Mouse (Mus musculus) cerebellum, adult 9-10 months (tissue): Measurements from ENCODE around the gene Gabrb1.

Experiments
- DNase-seq: peaks from one replicate; pipeline ENCODE4 v3.0.0; 2022

The Gabrb1 gene

GRCm38 (mm10) chr5:71842241-71842640, 184.3 kb downstream of the Gabrb1 start:
- DNase-seq: no peak

- no peak for DNase-seq
Measured at GRCm38 (mm10) chr5:71898214-71898613, 240.3 kb downstream of the Gabrb1 start.

- DNase-seq: no peak
Measured at GRCm38 (mm10) chr5:71903399-71903798, 245.5 kb downstream of the Gabrb1 start.

- DNase-seq: no peak
Measured at GRCm38 (mm10) chr5:71914028-71914427, 256.1 kb downstream of the Gabrb1 start.

DNA sequence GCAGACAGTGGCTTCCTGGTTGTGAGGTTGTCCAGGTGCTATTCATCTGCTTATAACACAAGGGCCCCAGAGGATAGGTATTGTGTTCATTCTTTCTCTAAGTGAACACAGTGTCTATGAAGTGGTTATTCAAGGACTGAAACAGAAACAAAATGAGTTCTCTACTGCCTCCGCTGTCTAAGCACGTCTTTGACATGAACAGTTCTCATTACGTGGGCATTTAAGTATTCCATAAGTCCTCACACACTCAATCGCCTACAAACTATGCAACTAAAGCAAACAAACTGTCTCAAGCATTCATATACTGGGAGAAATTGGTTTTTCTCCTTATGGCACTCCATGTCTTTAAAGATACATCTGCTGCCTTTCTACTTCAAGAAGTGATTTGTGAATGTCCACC, 257.8 kb downstream of the Gabrb1 start:
- no peak for DNase-seq

- DNase-seq: peak; percentile 9
Measured at GRCm38 (mm10) chr5:71917206-71917605, 259.3 kb downstream of the Gabrb1 start.

- no peak for DNase-seq
Measured at GRCm38 (mm10) chr5:71923636-71924035, 265.7 kb downstream of the Gabrb1 start.

- no peak for DNase-seq
Measured at GRCm38 (mm10) chr5:71926336-71926735, 268.4 kb downstream of the Gabrb1 start.

DNA sequence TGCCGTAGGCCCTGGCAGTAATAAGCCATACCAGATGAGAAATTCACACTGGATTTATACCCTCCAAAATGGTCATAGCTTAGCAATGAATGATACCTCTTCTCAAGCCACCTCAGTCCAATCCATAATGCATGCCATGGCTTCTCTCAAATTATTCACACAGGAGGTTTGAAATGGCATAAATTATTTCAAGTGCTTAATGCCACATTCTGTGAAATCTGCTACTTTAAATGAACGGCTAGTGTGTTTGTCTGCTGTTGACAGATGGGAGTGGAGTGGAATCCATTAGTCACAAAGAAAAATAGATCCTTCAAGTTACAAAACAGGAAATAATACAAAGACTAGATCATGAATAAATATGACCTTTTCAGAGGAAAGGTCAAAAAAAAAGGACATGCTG, 272.1 kb downstream of the Gabrb1 start:
- no peak for DNase-seq

DNA sequence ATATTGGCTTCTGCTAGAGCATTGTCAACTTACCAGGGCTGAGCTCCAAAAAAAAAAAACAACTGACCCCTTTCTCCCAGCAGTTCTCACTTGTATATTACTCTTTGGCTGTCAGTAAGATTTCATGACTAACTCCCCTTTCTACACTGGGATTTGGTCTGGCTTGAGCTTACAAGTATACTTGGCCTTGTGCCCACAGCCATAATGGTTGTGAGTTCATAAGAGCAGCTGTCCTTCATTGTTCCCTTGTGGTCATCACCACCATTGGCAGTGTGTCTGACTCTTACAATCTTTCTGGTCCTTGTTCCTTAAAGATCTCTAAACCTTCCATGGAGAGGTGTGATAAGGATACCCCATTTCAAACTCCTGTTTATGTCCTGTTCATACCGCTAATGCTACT, 293.5 kb downstream of the Gabrb1 start:
- DNase-seq: no peak

GRCm38 (mm10) chr5:71955070-71955685, 297.3 kb downstream of the Gabrb1 start:
- no peak for DNase-seq

DNA sequence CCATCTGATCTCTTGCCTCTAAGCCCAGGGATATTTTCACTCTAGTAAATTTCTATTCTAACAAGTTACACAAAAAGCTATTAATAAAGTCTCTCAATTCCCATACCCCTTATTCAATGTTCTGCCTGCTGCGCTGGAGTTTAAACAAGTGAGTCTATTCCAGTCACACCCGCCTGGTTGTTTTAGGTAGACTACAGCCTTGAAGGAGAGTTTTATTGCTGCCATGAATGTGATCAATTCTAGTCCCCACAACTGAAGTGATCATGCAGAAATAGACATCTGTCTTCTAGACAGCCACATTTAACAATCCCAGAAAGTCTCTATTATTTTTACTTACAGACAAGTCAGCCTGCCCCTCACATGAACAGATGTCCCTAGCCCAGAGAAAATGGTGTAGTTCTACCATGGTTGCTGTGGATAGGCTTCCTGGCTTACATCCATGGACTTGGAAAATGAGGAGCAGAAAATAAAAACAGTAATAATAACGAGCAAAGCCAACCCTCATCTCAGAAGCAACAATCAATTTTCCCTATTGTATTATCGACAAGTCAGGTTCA, 307.0 kb downstream of the Gabrb1 start:
- DNase-seq: no peak

DNA sequence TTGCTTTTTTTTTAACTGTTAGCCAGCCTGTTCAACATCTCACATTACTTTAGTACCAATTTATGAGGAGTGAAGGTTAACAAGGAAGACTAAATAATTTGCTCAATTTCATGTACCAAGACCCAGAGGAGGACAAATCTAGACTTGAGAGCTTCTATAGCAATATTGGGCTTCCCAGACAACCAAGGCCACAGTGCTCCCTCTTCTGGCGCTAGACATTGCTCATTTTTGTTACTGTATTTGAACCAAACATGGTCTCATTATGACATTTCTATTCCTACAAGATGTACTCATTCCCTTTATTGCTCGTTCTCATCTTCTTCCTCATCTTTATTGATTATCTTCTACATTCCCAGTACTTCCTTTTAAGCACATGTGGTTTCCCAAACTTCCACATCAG, 307.6 kb downstream of the Gabrb1 start:
- no peak for DNase-seq

DNA sequence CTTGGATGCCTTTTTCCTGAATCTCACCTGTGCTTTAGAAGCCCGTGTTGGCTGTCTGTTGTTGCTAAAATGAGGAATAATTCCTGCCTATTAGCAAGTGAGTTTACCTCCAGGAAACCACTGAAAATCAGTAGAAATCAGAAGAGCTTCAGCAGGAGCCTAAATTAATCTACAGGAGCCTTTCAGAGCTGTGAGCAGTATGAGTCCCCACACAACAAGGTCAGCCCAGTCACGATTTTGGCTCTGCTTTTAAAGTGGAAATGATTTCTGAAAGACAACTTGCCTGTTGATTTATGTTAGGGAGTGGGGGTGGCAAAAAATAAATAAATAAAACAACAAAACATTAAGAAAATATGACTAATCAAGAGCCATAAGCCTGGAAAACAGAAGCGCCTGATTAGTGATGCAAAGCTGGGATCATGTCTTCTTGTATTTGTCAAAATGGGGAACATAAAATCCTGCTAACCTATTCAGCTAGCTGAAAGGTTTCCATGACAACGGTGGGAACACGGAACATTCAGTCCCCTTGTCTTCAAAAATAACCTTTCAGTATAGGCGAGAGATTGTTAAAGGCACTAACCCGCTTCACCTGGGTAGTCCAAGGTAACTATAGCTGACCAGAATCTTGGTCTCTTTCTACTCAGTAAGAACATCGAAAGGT, 312.4 kb downstream of the Gabrb1 start:
- DNase-seq: no peak

DNA sequence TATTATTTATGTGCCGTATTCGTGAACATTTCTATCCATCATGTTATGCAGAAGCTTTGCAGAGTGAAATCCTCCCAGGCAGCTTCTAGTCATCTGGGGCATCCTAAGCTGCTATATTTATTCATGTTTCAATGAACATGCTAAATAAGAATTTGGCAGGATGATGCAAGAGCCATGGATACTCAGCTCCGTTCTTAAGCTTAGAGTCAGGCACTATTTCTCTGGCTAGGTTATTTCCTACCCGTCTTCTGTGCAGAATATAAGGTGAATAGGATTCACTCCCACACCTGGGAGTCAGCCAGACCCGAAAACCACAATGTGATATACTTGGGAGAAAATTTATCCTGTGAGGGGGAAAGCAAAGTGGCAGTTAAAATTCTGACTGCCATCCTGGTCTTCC, 314.9 kb downstream of the Gabrb1 start:
- no peak for DNase-seq

DNA sequence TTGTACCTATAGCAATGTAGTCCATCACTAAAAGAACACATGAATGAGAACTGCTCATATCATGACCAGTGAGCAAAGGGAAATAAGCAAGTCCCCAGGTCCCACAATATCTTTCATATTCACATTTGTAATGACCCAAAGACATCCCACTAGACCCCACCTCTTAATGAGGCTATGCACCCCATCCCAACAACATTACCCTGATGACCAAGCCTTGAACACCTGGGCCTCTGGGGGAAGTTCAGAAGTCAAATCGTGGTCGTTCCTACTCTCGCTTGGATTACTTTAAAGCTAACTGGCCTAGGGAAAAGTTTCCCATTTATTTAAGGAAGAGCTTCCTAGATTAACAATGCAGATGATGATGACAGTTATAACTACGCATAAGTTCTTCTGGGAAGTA, 318.2 kb downstream of the Gabrb1 start:
- DNase-seq: no peak

DNA sequence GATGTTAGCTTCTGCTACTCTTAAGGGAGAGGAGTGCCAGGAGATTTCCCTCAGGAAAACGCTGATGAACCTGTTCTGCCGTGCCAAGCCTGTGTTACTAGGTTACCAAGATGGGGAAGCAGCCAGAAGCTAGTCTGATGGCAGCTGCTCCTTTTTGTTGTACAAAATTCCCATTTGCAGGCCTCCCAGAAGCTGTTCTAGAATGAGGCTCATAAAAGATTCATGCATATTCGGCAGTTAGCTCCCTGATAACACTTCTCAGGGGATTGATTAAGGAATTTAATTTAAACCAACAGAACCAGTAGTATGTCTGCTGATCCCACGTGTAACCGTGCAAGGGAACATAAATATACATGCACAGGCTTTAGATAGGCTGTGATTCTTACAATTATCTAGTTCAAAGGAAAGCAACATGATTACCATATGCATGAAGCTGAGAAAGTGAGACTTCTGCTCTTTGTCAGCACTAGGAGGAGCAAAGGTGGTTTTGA, 318.7 kb downstream of the Gabrb1 start:
- DNase-seq: peak; percentile 67

DNA sequence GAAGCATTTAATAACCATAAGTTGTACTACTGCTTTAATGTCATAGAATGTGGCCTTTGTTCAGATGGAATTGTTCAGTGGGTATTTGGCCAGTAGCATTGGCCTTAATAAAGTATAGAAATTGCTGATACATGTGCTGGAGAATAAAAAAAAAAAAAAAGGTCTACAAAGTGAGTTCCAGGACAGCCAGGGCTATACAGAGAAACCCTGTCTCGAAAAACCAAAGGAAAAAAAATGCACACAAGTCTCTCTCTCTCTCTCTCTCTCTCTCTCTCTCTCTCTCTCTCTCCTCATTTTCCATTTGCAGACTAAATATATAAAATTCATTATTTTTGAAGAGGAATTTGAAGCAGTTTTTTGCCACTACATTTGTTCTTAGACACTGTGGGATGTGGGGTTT, 328.6 kb downstream of the Gabrb1 start:
- DNase-seq: no peak

DNA sequence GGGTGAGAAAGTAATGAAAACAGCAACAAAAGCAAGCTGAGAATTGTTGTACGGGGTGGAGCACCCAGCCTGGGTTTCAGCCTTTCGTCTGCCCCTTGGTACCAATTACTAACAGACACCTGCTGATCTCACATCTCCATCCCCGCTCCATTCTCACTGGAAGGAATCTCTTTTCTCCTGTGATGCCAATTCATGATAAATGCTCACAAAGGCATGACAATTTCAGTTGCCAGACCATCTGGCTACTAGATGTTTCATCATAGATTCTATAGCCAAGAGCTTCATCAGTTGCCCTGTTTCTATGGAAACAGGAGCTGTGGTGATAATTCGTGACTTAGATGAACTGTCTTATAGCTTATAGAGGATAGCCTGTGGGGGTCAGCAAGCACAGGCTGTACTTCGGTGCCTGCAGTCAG, 329.1 kb downstream of the Gabrb1 start:
- peak; percentile 90 for DNase-seq

DNA sequence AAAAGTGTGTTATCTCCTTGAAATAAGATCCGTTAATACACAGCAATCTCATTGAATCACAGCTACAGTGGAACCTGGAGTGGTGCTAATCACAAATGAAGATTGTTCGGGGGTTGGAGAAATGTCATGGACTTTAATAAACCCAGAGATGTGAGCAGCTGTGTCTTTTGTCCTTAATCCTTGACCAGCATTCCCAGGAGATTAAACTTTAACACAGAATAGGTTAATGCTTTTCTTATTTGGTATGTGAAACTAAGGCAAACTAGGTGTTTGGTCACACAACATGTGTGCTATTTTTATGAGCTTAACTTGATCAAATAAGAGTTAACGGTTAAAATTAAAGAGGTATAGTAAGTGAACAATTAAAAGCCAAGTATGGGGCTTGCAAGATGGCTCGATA, 341.6 kb downstream of the Gabrb1 start:
- no peak for DNase-seq

DNA sequence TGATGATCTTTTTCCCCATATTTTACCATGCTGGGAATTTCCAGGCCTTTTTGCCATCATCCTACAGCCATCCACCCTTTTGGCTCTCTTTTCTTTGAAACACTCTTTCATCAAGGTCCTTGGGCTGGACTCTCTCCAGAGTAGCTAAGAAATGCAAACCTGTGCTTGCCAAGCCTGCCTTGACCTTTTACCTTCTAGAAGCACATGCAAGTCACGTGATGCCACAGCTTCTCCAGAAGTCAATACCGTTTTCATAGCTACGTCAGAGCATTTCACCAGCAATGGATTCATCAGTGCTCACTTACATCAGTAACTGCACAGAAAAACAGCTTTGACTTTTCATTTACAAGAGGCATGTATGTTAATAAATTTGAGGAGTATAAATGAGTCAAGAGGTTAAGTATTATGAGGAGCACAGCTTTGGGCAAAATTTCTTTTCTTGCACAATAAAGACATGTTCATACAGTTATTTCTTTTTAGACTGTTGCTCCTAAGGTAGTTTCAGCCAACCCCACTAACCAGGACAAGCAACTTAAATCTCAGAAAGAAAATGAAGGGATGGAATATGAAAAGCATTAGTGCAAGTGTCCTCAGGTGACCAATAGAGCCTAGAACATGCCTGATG, 346.0 kb downstream of the Gabrb1 start:
- DNase-seq: no peak

DNA sequence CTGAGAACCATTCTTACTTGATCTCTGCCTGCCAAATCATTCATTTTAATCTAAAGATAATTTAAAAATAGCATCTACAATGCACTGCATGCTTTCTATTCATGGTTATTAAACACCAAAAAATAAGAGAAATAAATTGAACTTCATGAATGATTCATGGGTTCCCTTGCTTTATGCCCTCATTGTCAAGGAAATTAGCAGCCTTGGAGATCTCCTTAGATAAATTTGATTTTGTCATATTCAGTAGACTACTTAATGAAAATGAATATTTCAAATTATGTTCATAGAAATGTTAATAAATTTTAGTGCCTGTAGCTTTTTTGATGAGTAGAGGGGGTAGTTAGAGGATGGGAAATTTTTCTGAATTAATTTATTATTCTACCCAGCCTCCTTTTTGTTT, 379.0 kb downstream of the Gabrb1 start:
- no peak for DNase-seq

- DNase-seq: no peak
Measured at GRCm38 (mm10) chr5:72043226-72044151, 385.6 kb downstream of the Gabrb1 start.
